Mouse (Mus musculus) embryonic stem cell, embryonic (primary cell): ENCODE data around the gene Abtb1.

Experiments
- CTCF ChIA-PET, 4 experiments: fragments of 300-600 bp in 2 of 4; fragments of 350-600 bp in 2 of 4; sonication (Branson Sonifier 250); formaldehyde crosslinking; loops; one replicate each; lab custom pipeline; 2022; ENCODE audit warnings: inconsistent platforms in 2 of 4; lab: Charles Lee
- POLR2A ChIA-PET, 4 experiments: fragments of 300-600 bp in 2 of 4; fragments of 350-600 bp in 2 of 4; sonication (Branson Sonifier 250); formaldehyde crosslinking; loops; one replicate each; lab custom pipeline; 2022; ENCODE audit warnings: antibody characterized with exemption in 4 of 4, inconsistent platforms in 1 of 4; lab: Charles Lee

The Abtb1 gene

GRCm38 (mm10) chr6:88810291-88810690 is 31.5 kb downstream of the Abtb1 start:
- CTCF ChIA-PET, result interaction anchor here in 3 of 4 experiments (1.2 to 1.4 kb wide), 3 partner anchors 21 to 263 kb away, joined by 3 to 6 read pairs (median 4); partner anchors contain the start of gene Abtb1 (in 1 of the 3)

GRCm38 (mm10) chr6:88809091-88810037 is 32.4 kb downstream of the Abtb1 start:
- ChIA-PET CTCF (interaction anchor here (0.7 to 1.4 kb wide), 5 partner anchors 16 to 262 kb away, joined by 3 to 6 read pairs (median 4); partner anchors contain the start of gene Abtb1 (in 1 of the 4)), POLR2A (interaction anchor here in 3 of 4 experiments (0.5 to 1.7 kb wide), 4 partner anchors 24 to 93 kb away, joined by 3 to 9 read pairs (median 3); partner anchors contain the start of gene Abtb1 (in 1 of the 3))

More at GRCm38 (mm10) chr6:88810291-88810690, 31.5 kb downstream of the Abtb1 start:
- POLR2A ChIA-PET, result interaction anchor here in 3 of 4 experiments (0.5 to 1.7 kb wide), 3 partner anchors 25 to 92 kb away, joined by 3 to 9 read pairs (median 3); no protein-coding TSS in a partner anchor

- CTCF ChIA-PET, result interaction anchor here in 3 of 4 experiments (0.6 to 1.0 kb wide), 4 partner anchors 37 to 834 kb away, joined by 3 to 4 read pairs (median 4); partner anchors contain the start of gene Abtb1 (in 1 of the 3)
- POLR2A ChIA-PET, result interaction anchor here in 2 of 4 experiments (0.7 to 1.2 kb wide), 3 partner anchors 10 to 28 kb away, joined by 3 to 8 read pairs (median 3); no protein-coding TSS in a partner anchor
These were observed 36.7 kb downstream of the Abtb1 start for GRCm38 (mm10) chr6:88804966-88805577.

GRCm38 (mm10) chr6:88803957-88804695 is 37.7 kb downstream of the Abtb1 start:
- POLR2A ChIA-PET, result interaction anchor here in 1 of 4 experiments (0.9 kb wide), 1 partner anchor 11 kb away, joined by 3 read pairs; no protein-coding TSS in a partner anchor

GRCm38 (mm10) chr6:88803051-88803450 is 38.7 kb downstream of the Abtb1 start:
- POLR2A ChIA-PET, result interaction anchor here in 1 of 4 experiments (1.3 kb wide), 1 partner anchor 366 kb away, joined by 3 read pairs; no protein-coding TSS in a partner anchor
- CTCF ChIA-PET, result interaction anchor here in 1 of 4 experiments (1.4 kb wide), 1 partner anchor 28 kb away, joined by 3 read pairs; no protein-coding TSS in a partner anchor

More at GRCm38 (mm10) chr6:88803957-88804695, 37.7 kb downstream of the Abtb1 start:
- CTCF ChIA-PET, result interaction anchor here in 3 of 4 experiments (0.6 to 1.0 kb wide), 4 partner anchors 13 to 263 kb away, joined by 3 to 5 read pairs (median 3); no protein-coding TSS in a partner anchor

GRCm38 (mm10) chr6:88800735-88801134 is 41.0 kb downstream of the Abtb1 start:
- CTCF ChIA-PET, result interaction anchor here in 1 of 4 experiments (0.6 kb wide), 1 partner anchor 106 kb away, joined by 3 read pairs; no protein-coding TSS in a partner anchor
- POLR2A ChIA-PET, result no interaction called here

GRCm38 (mm10) chr6:88800191-88800590 is 41.6 kb downstream of the Abtb1 start:
- CTCF ChIA-PET, result no interaction called here
- POLR2A ChIA-PET, result interaction anchor here in 1 of 4 experiments (1.4 kb wide), 1 partner anchor 8 kb away, joined by 3 read pairs; no protein-coding TSS in a partner anchor

GRCm38 (mm10) chr6:88794561-88794971 is 47.2 kb downstream of the Abtb1 start:
- ChIA-PET CTCF (interaction anchor here in 1 of 4 experiments (1.1 kb wide), 1 partner anchor 122 kb away, joined by 3 read pairs; no protein-coding TSS in a partner anchor), POLR2A (interaction anchor here in 1 of 4 experiments (1.4 kb wide), 1 partner anchor 20 kb away, joined by 5 read pairs; no protein-coding TSS in a partner anchor)

GRCm38 (mm10) chr6:88793872-88794271 is 47.9 kb downstream of the Abtb1 start:
- POLR2A ChIA-PET, result interaction anchor here in 1 of 4 experiments (1.4 kb wide), 1 partner anchor 20 kb away, joined by 5 read pairs; no protein-coding TSS in a partner anchor

GRCm38 (mm10) chr6:88793243-88793642 is 48.5 kb downstream of the Abtb1 start:
- ChIA-PET POLR2A (no interaction called here), CTCF (interaction anchor here in 2 of 4 experiments (0.6 to 1.0 kb wide), 2 partner anchors 14 to 55 kb away, joined by 3 to 4 read pairs; no protein-coding TSS in a partner anchor)

More at GRCm38 (mm10) chr6:88793872-88794271, 47.9 kb downstream of the Abtb1 start:
- CTCF ChIA-PET, result no interaction called here

- ChIA-PET POLR2A (interaction anchor here in 1 of 4 experiments (0.5 to 1.0 kb wide), 2 partner anchors 9 to 495 kb away, joined by 3 to 4 read pairs; no protein-coding TSS in a partner anchor), CTCF (interaction anchor here in 1 of 4 experiments (1.0 to 1.7 kb wide), 2 partner anchors 12 to 56 kb away, joined by 3 to 4 read pairs; no protein-coding TSS in a partner anchor)
These were observed 49.6 kb downstream of the Abtb1 start for GRCm38 (mm10) chr6:88792147-88792691.

- POLR2A ChIA-PET, result interaction anchor here in 2 of 4 experiments (0.6 to 1.0 kb wide), 2 partner anchors 8 to 14 kb away, joined by 4 to 8 read pairs; no protein-coding TSS in a partner anchor
- CTCF ChIA-PET, result interaction anchor here in 2 of 4 experiments (0.8 to 1.7 kb wide), 2 partner anchors 12 to 61 kb away, joined by 3 read pairs; no protein-coding TSS in a partner anchor
These were observed 50.5 kb downstream of the Abtb1 start for GRCm38 (mm10) chr6:88791299-88791698.

GRCm38 (mm10) chr6:88788219-88788618 is 53.6 kb downstream of the Abtb1 start:
- ChIA-PET CTCF (no interaction called here), POLR2A (no interaction called here)

- CTCF ChIA-PET, result interaction anchor here in 2 of 4 experiments (0.6 kb wide), 2 partner anchors 55 to 153 kb away, joined by 3 to 11 read pairs; no protein-coding TSS in a partner anchor
- POLR2A ChIA-PET, result interaction anchor here in 1 of 4 experiments (1.0 to 1.8 kb wide), 2 partner anchors 9 to 19 kb away, joined by 3 to 5 read pairs; no protein-coding TSS in a partner anchor
These were observed 54.3 kb downstream of the Abtb1 start for GRCm38 (mm10) chr6:88787496-88787895.

- POLR2A ChIA-PET, result interaction anchor here in 1 of 4 experiments (0.8 to 1.8 kb wide), 3 partner anchors 9 to 55 kb away, joined by 3 to 5 read pairs (median 3); partner anchors contain the start of gene Abtb1
- CTCF ChIA-PET, result interaction anchor here in 3 of 4 experiments (0.5 to 1.3 kb wide), 6 partner anchors 26 to 152 kb away, joined by 3 to 11 read pairs (median 4); no protein-coding TSS in a partner anchor
These were observed 54.9 kb downstream of the Abtb1 start for GRCm38 (mm10) chr6:88786732-88787445.
